ENCODE assay signal across 25 mouse cellular contexts in the genomic region with DNA sequence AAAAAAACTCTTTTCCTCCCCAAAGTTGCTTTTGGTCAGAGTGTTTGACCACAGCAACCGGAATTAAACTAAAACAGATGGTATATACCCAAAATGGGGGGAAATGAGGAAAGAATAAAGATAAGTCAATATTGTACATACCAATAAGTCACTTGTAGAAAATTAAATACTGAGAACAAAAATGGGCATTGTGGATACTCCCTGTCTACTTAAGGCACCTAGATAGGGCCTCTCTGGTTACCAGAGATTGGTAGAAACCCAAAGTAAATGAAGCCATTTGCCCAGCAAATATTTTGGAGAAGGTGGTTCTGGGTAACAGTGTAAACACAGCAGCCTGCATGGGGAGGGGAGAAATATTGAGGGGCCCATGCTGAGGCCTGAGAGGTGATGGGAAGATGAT.
DNase-seq lines count a peak whose midpoint lies in the region; ATAC-seq lines count a peak whose summit lies in the region.
"Had no signal": no experiment of that assay in that cellular context is flagged by ENCODE, and none has a peak within 500 bp of the region (broad histone marks: within the 10 kb centered on the region; RNA-seq: fewer than 3 reads in every experiment).

No protein-coding gene starts in this region.

- no peak overlapping the region for H3K4me2 ChIP-seq in kidney, embryonic 15.5 days
- no peak overlapping the region for H3K4me2 ChIP-seq in lung, embryonic 15.5 days
- H3K4me2 ChIP-seq: embryonic facial prominence, embryonic 13.5 days; heart, embryonic 12.5 days; heart, embryonic 15.5 days; hindbrain, embryonic 14.5 days had no signal

- H3K4me3 ChIP-seq in kidney, embryonic 15.5 days (replicated peaks): no peak overlapping the region
- no peak overlapping the region for H3K4me3 ChIP-seq in lung, embryonic 15.5 days
- H3K4me3 ChIP-seq: embryonic facial prominence, embryonic 13.5 days; gastrocnemius, adult 2 months; heart, embryonic 12.5 days; heart, embryonic 15.5 days had no signal

- no peak for DNase-seq in kidney, adult 11 months
- no peak for DNase-seq in lung, postnatal 4 days
- peak; percentile 32 for DNase-seq in NIH3T3 (ENCODE audit: low read depth)
- peak; percentile 25 for DNase-seq in fibroblast of lung, adult 2 months (ENCODE audit: low read depth)
- DNase-seq: adrenal gland, postnatal 10 days; adrenal gland, postnatal 36 days; cerebellum, adult 18-20 months; cerebellum, adult 9-10 months; cerebellum, postnatal 14 days; forebrain, postnatal 0 days; gastrocnemius, adult 2 months; gastrocnemius, postnatal 14 days; heart, adult 18-20 months; heart, postnatal 10 days; heart, postnatal 4 days had no signal

- WGBS in kidney, embryonic 15.5 days: 62% methylated on average over 1 of the region's 1 CpGs
- 80% methylated on average over 1 of the region's 1 CpGs for WGBS in lung, embryonic 15.5 days

- H3K27ac ChIP-seq in kidney, embryonic 15.5 days: peak overlapping the region; percentile 61; the same call in 1 of the 2 replicates
- H3K27ac ChIP-seq in lung, embryonic 15.5 days: peak overlapping the region; percentile 72
- H3K27ac ChIP-seq: embryonic facial prominence, embryonic 13.5 days; gastrocnemius, adult 2 months; heart, embryonic 15.5 days; hindbrain, embryonic 14.5 days; hindbrain, postnatal 0 days had no signal

- H3K9ac ChIP-seq in kidney, embryonic 15.5 days: no peak overlapping the region
- H3K9ac ChIP-seq in lung, embryonic 15.5 days: no peak overlapping the region
- H3K9ac ChIP-seq: embryonic facial prominence, embryonic 13.5 days; forebrain, postnatal 0 days; heart, embryonic 12.5 days; heart, embryonic 15.5 days; hindbrain, embryonic 14.5 days had no signal

- no peak for ATAC-seq in kidney, embryonic 15.5 days (replicated peaks; ENCODE audit: low FRiP score)
- ATAC-seq in lung, embryonic 15.5 days (ENCODE audit: borderline replicate concordance, extremely low read depth, low FRiP score, low TSS enrichment): 0 out of 2 replicates have a peak, but pooled peaks have one; percentile 57
- ATAC-seq: forebrain, embryonic 14.5 days; forebrain, postnatal 0 days; hindbrain, postnatal 0 days; inflammation-experienced regulatory T-cells, adult 6 months; Patski had no signal

- H3K9me3 ChIP-seq in kidney, embryonic 15.5 days (replicated peaks): no peaks in the 10 kb centered on the region
- H3K9me3 ChIP-seq in lung, embryonic 15.5 days: no peaks in the 10 kb centered on the region
- H3K9me3 ChIP-seq: embryonic facial prominence, embryonic 13.5 days; heart, embryonic 12.5 days; heart, embryonic 15.5 days had no signal

- H3K27me3 ChIP-seq in kidney, embryonic 15.5 days: no peaks in the 10 kb centered on the region
- no peaks in the 10 kb centered on the region for H3K27me3 ChIP-seq in lung, embryonic 15.5 days
- H3K27me3 ChIP-seq: embryonic facial prominence, embryonic 13.5 days; heart, embryonic 12.5 days; Patski had no signal

- peaks cover 53% of the 10 kb centered on the region for H3K4me1 ChIP-seq in kidney, embryonic 15.5 days
- H3K4me1 ChIP-seq in lung, embryonic 15.5 days: peaks cover 21% of the 10 kb centered on the region

- no peaks in the 10 kb centered on the region for H3K36me3 ChIP-seq in kidney, embryonic 15.5 days
- H3K36me3 ChIP-seq in lung, embryonic 15.5 days: no peaks in the 10 kb centered on the region
- H3K36me3 ChIP-seq: embryonic facial prominence, embryonic 13.5 days; heart, embryonic 12.5 days; heart, embryonic 15.5 days had no signal

Comparison
In these comparisons a context has a peak if more than half of its experiments do, and no peak if none do; other contexts are left out.
1. DNase-seq: peak in NIH3T3 (single experiment) and fibroblast of lung, adult 2 months (single experiment); none in kidney, adult 11 months (single experiment) and lung, postnatal 4 days (0 of 2).